Mouse (Mus musculus): Measurements from ENCODE around the gene Lrrc38. TPM values are rescaled to one million over a fixed set of nuclear protein-coding genes. Genes with fewer than 3 reads are reported as not detected.

The Lrrc38 gene
- polyA plus RNA-seq (2015; fragmentation: Nextera tagmentation; extraction: Ambion mirVana): 0.13 and 0.23 TPM in 2 replicates

GRCm38 (mm10) chr4:143349484-143349906 lies at the start of gene Lrrc38:
TSS of gene Lrrc38 (plus strand) at chr4:143349757.
- Histone ChIP-seq H3K27me3 (peaks cover 39% of the 10 kb centered on the region), H3K9ac (replicated peaks) (peak within 1 kb of the TSS; percentile 45), H3K27ac (replicated peaks) (no peak within 1 kb of the TSS), H3K9me3 (no peaks in the 10 kb centered on the region), H3K4me1 (peaks cover 15% of the 10 kb centered on the region), H3K36me3 (no peaks in the 10 kb centered on the region), H3K4me3 (peak within 1 kb of the TSS; percentile 47), H3K4me2 (replicated peaks) (peak within 1 kb of the TSS; percentile 92)
- ATAC-seq (replicated peaks): 0 out of 2 replicates have a peak, but pooled peaks have one; percentile 23
- WGBS: 1% methylated on average over 19 of the region's 19 CpGs

DNA sequence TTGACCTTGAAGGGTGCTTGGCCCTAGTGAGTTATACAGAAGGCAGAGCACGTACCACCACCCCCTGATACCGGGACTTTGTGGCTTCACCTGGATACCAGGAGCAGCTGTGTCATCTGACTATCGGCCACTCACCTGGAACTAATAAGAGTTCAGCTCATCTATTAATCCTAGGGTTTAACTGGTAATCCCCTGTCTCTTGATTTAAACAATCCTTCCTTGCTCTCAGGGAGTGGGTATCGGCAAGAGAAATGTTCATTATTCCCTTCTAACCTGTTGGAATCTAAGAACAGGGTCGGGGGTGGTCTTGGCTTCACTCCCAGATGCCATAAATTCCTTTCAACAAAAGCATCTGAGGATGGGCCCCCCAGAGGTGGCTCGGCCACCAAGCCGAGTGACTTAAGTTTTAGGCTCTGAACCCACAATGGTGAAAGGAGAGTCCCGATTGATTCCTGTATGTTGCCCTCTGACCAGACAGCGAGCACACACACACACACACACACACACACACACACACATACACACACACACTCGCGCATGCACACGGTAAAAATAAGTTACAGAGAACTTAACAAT lies 49.4 kb upstream of the Lrrc38 start:
- Histone ChIP-seq H3K4me1 (peaks cover 35% of the 10 kb centered on the region), H3K9me3 (no peaks in the 10 kb centered on the region), H3K36me3 (no peaks in the 10 kb centered on the region), H3K9ac (replicated peaks) (0 out of 2 replicates have a peak overlapping the region, but pooled peaks have one; percentile 3), H3K4me3 (peak overlapping the region; percentile 40; the same call in 1 of the 2 replicates), H3K27ac (replicated peaks) (no peak overlapping the region), H3K27me3 (no peaks in the 10 kb centered on the region), H3K4me2 (replicated peaks) (peak overlapping the region; percentile 56)
- ATAC-seq (replicated peaks): no peak
- WGBS: 10% methylated on average over 12 of the region's 12 CpGs

- H3K4me2 ChIP-seq (replicated peaks): no peak overlapping the region
These were observed 48.5 kb upstream of the Lrrc38 start for GRCm38 (mm10) chr4:143301042-143301441.

GRCm38 (mm10) chr4:143301875-143302274 lies 47.7 kb upstream of the Lrrc38 start:
- H3K9ac ChIP-seq (replicated peaks): no peak overlapping the region
- 51% methylated on average over 4 of the region's 4 CpGs for WGBS
- no peak overlapping the region for H3K27ac ChIP-seq (replicated peaks)
- no peak overlapping the region for H3K4me3 ChIP-seq
- no peaks in the 10 kb centered on the region for H3K36me3 ChIP-seq
- no peak overlapping the region for H3K4me2 ChIP-seq (replicated peaks)
- ATAC-seq (replicated peaks): no peak
- peaks cover 26% of the 10 kb centered on the region for H3K4me1 ChIP-seq
- no peaks in the 10 kb centered on the region for H3K27me3 ChIP-seq
- H3K9me3 ChIP-seq: no peaks in the 10 kb centered on the region

More at GRCm38 (mm10) chr4:143301042-143301441, 48.5 kb upstream of the Lrrc38 start:
- H3K4me1 ChIP-seq: peaks cover 32% of the 10 kb centered on the region
- H3K9me3 ChIP-seq: no peaks in the 10 kb centered on the region
- no peak overlapping the region for H3K4me3 ChIP-seq
- H3K27ac ChIP-seq (replicated peaks): no peak overlapping the region
- H3K36me3 ChIP-seq: no peaks in the 10 kb centered on the region
- no peak for ATAC-seq (replicated peaks)
- WGBS: 71% methylated on average over 5 of the region's 5 CpGs
- no peak overlapping the region for H3K9ac ChIP-seq (replicated peaks)
- no peaks in the 10 kb centered on the region for H3K27me3 ChIP-seq

GRCm38 (mm10) chr4:143302279-143302890 lies 47.2 kb upstream of the Lrrc38 start:
- Histone ChIP-seq H3K4me2 (replicated peaks) (no peak overlapping the region), H3K9ac (replicated peaks) (no peak overlapping the region), H3K27me3 (no peaks in the 10 kb centered on the region), H3K4me1 (peaks cover 21% of the 10 kb centered on the region), H3K4me3 (no peak overlapping the region), H3K9me3 (no peaks in the 10 kb centered on the region), H3K36me3 (no peaks in the 10 kb centered on the region), H3K27ac (replicated peaks) (no peak overlapping the region)
- 51% methylated on average over 11 of the region's 11 CpGs for WGBS
- no peak for ATAC-seq (replicated peaks)

- no peaks in the 10 kb centered on the region for H3K4me1 ChIP-seq
- ATAC-seq (replicated peaks): no peak
- no peaks in the 10 kb centered on the region for H3K9me3 ChIP-seq
- H3K4me2 ChIP-seq (replicated peaks): no peak overlapping the region
- 88% methylated on average over 4 of the region's 4 CpGs for WGBS
- no peak overlapping the region for H3K9ac ChIP-seq (replicated peaks)
- no peaks in the 10 kb centered on the region for H3K36me3 ChIP-seq
- no peak overlapping the region for H3K4me3 ChIP-seq
- no peak overlapping the region for H3K27ac ChIP-seq (replicated peaks)
- no peaks in the 10 kb centered on the region for H3K27me3 ChIP-seq
These were observed 44.5 kb upstream of the Lrrc38 start for GRCm38 (mm10) chr4:143305031-143305430.

GRCm38 (mm10) chr4:143305987-143306772 lies 43.4 kb upstream of the Lrrc38 start:
- ATAC-seq (replicated peaks): no peak
- Histone ChIP-seq H3K36me3 (no peaks in the 10 kb centered on the region), H3K4me2 (replicated peaks) (no peak overlapping the region)

GRCm38 (mm10) chr4:143311341-143311740 lies 38.2 kb upstream of the Lrrc38 start:
- ATAC-seq (replicated peaks): no peak
- no peaks in the 10 kb centered on the region for H3K36me3 ChIP-seq
- H3K4me3 ChIP-seq: no peak overlapping the region
- H3K9ac ChIP-seq (replicated peaks): no peak overlapping the region
- H3K27me3 ChIP-seq: no peaks in the 10 kb centered on the region
- no peaks in the 10 kb centered on the region for H3K4me1 ChIP-seq
- no peak overlapping the region for H3K4me2 ChIP-seq (replicated peaks)
- H3K27ac ChIP-seq (replicated peaks): no peak overlapping the region
- 32% methylated on average over 2 of the region's 2 CpGs for WGBS
- H3K9me3 ChIP-seq: no peaks in the 10 kb centered on the region

More at GRCm38 (mm10) chr4:143305987-143306772, 43.4 kb upstream of the Lrrc38 start:
- no peaks in the 10 kb centered on the region for H3K27me3 ChIP-seq
- H3K9me3 ChIP-seq: no peaks in the 10 kb centered on the region
- H3K4me1 ChIP-seq: no peaks in the 10 kb centered on the region
- 53% methylated on average over 5 of the region's 5 CpGs for WGBS
- no peak overlapping the region for H3K27ac ChIP-seq (replicated peaks)
- H3K9ac ChIP-seq (replicated peaks): no peak overlapping the region
- H3K4me3 ChIP-seq: no peak overlapping the region

DNA sequence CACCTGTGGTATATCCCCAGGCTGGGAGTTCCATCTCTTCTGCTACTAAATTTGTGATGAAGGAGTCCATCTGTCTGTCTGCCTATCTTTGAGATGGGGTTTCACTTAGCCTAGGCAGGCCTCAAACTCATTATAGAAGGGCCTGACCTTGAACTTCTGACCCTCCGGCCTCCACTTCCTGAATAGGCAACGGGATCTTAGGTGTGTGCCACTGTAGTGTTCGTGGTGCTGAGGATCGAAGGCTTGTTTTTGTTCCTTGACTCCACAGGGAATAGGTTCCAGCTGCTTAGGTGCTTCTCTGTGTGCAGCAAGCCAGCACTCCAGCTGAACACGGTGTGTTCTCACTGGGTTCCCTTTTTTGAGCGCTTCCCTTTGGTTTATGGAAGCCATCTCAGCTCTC lies 36.3 kb upstream of the Lrrc38 start:
- Histone ChIP-seq H3K36me3 (no peaks in the 10 kb centered on the region), H3K27me3 (no peaks in the 10 kb centered on the region), H3K27ac (replicated peaks) (no peak overlapping the region), H3K4me2 (replicated peaks) (no peak overlapping the region), H3K9ac (replicated peaks) (no peak overlapping the region), H3K4me1 (no peaks in the 10 kb centered on the region), H3K9me3 (no peaks in the 10 kb centered on the region), H3K4me3 (no peak overlapping the region)
- 86% methylated on average over 6 of the region's 6 CpGs for WGBS
- ATAC-seq (replicated peaks): no peak

DNA sequence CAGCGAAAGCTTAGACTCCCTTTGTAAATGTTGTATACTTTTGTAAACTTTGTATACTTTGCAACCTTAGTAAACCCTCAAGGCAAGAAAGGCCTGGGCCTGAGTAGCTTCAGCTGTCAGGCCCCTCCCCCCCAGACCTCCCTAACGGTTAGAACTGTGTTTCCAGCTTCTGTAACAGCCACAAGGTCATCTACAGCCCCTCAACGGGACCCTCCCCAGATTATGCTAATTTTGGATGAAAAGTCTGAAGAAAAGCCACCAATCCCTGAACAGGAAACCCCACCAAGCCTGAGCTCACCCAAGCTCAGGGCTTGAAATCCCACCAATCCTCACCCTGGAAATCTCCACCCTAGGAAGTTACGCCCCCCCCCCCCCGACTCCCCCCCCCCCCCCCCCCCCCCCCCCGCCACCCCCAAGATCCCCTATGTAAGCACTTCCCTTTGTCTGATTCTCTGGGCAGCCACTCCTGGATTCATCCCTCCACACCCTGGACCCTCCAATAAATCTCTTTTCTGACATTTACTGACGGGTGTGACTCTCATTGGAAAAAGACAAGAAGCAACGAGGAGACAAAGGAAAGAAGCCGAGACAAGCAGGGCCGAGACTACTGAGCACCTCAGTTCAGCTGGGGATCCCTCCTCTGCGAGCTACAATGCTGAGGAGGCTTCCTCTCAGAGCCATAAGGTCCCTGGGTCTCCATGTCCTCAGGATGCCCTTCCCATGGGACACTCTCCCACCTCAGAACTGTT lies 25.2 kb upstream of the Lrrc38 start:
- Histone ChIP-seq H3K4me2 (replicated peaks) (peak overlapping the region; percentile 49), H3K27me3 (no peaks in the 10 kb centered on the region), H3K9ac (replicated peaks) (0 out of 2 replicates have a peak overlapping the region, but pooled peaks have one; percentile 29), H3K27ac (replicated peaks) (no peak overlapping the region), H3K4me3 (no peak overlapping the region), H3K9me3 (no peaks in the 10 kb centered on the region), H3K4me1 (peaks cover 10% of the 10 kb centered on the region), H3K36me3 (no peaks in the 10 kb centered on the region)
- 22% methylated on average over 9 of the region's 11 CpGs for whole genome bisulfite sequencing
- ATAC-seq (replicated peaks): no peak; the same call in 1 of the 2 replicates

- Histone ChIP-seq H3K27ac (replicated peaks) (no peak overlapping the region), H3K36me3 (no peaks in the 10 kb centered on the region), H3K9me3 (no peaks in the 10 kb centered on the region), H3K27me3 (no peaks in the 10 kb centered on the region), H3K9ac (replicated peaks) (0 out of 2 replicates have a peak overlapping the region, but pooled peaks have one; percentile 29), H3K4me2 (replicated peaks) (peak overlapping the region; percentile 49), H3K4me1 (peaks cover 10% of the 10 kb centered on the region), H3K4me3 (peak overlapping the region; percentile 35)
- ATAC-seq (replicated peaks): peak; percentile 35
- 16% methylated on average over 15 of the region's 15 CpGs for WGBS
These were observed 24.5 kb upstream of the Lrrc38 start for GRCm38 (mm10) chr4:143324925-143325624.

All from forebrain, embryonic 15.5 days (tissue).